Mouse (Mus musculus): ENCODE data around the gene Pla2g4f. TPM values are rescaled to one million over a fixed set of nuclear protein-coding genes. Genes with fewer than 3 reads are reported as not detected.

Gene Pla2g4f
- polyA plus RNA-seq, 1 experiment from 2014 or later = not detected

GRCm38 (mm10) chr2:120265523-120265922 is 48.4 kb downstream of the Pla2g4f start:
- no peak for ATAC-seq (ENCODE audit: insufficient number of reproducible peaks, insufficient read depth, low FRiP score, low read depth)
- Histone ChIP-seq H3K27ac (ENCODE audit: low read length) (no peak overlapping the region), H3K4me2 (replicated peaks; ENCODE audit: low read depth, low read length) (no peak overlapping the region), H3K9ac (replicated peaks; ENCODE audit: low read depth, low read length) (no peak overlapping the region), H3K36me3 (ENCODE audit: control insufficient read depth, insufficient read depth, low read length) (no peaks in the 10 kb centered on the region), H3K4me3 (ENCODE audit: low read depth, low read length) (no peak overlapping the region), H3K9me3 (ENCODE audit: control insufficient read depth, low read depth, low read length) (no peaks in the 10 kb centered on the region), H3K4me1 (ENCODE audit: control insufficient read depth, insufficient read depth, low read length) (no peaks in the 10 kb centered on the region), H3K27me3 (ENCODE audit: control insufficient read depth, insufficient read depth, low read length) (no peaks in the 10 kb centered on the region)
- WGBS = 71% methylated on average over 6 of the region's 6 CpGs

GRCm38 (mm10) chr2:120264858-120265257 is 49.1 kb downstream of the Pla2g4f start:
- no peak for ATAC-seq (ENCODE audit: insufficient number of reproducible peaks, insufficient read depth, low FRiP score, low read depth)
- Histone ChIP-seq H3K4me2 (replicated peaks; ENCODE audit: low read depth, low read length) (no peak overlapping the region), H3K27ac (ENCODE audit: low read length) (no peak overlapping the region), H3K36me3 (ENCODE audit: control insufficient read depth, insufficient read depth, low read length) (no peaks in the 10 kb centered on the region), H3K9me3 (ENCODE audit: control insufficient read depth, low read depth, low read length) (no peaks in the 10 kb centered on the region), H3K9ac (replicated peaks; ENCODE audit: low read depth, low read length) (no peak overlapping the region), H3K4me3 (ENCODE audit: low read depth, low read length) (no peak overlapping the region), H3K4me1 (ENCODE audit: control insufficient read depth, insufficient read depth, low read length) (no peaks in the 10 kb centered on the region), H3K27me3 (ENCODE audit: control insufficient read depth, insufficient read depth, low read length) (no peaks in the 10 kb centered on the region)
- WGBS = 68% methylated on average over 10 of the region's 10 CpGs

- Histone ChIP-seq H3K4me1 (ENCODE audit: control insufficient read depth, insufficient read depth, low read length) (no peaks in the 10 kb centered on the region), H3K27ac (ENCODE audit: low read length) (no peak overlapping the region), H3K9ac (replicated peaks; ENCODE audit: low read depth, low read length) (no peak overlapping the region), H3K27me3 (ENCODE audit: control insufficient read depth, insufficient read depth, low read length) (no peaks in the 10 kb centered on the region), H3K36me3 (ENCODE audit: control insufficient read depth, insufficient read depth, low read length) (no peaks in the 10 kb centered on the region), H3K4me2 (replicated peaks; ENCODE audit: low read depth, low read length) (no peak overlapping the region), H3K4me3 (ENCODE audit: low read depth, low read length) (no peak overlapping the region), H3K9me3 (ENCODE audit: control insufficient read depth, low read depth, low read length) (no peaks in the 10 kb centered on the region)
- 60% methylated on average over 1 of the region's 1 CpGs for WGBS
- ATAC-seq (ENCODE audit: insufficient number of reproducible peaks, insufficient read depth, low FRiP score, low read depth) = no peak
These were observed 51.1 kb downstream of the Pla2g4f start for GRCm38 (mm10) chr2:120262876-120263275.

GRCm38 (mm10) chr2:120261346-120261745 is 52.6 kb downstream of the Pla2g4f start:
- H3K9me3 ChIP-seq (ENCODE audit: control insufficient read depth, low read depth, low read length) = no peaks in the 10 kb centered on the region
- WGBS = 64% methylated on average over 3 of the region's 3 CpGs
- no peak overlapping the region for H3K4me3 ChIP-seq (ENCODE audit: low read depth, low read length)
- no peak overlapping the region for H3K9ac ChIP-seq (replicated peaks; ENCODE audit: low read depth, low read length)
- ATAC-seq (ENCODE audit: insufficient number of reproducible peaks, insufficient read depth, low FRiP score, low read depth) = no peak
- H3K4me1 ChIP-seq (ENCODE audit: control insufficient read depth, insufficient read depth, low read length) = no peaks in the 10 kb centered on the region
- no peak overlapping the region for H3K27ac ChIP-seq (ENCODE audit: low read length)
- no peaks in the 10 kb centered on the region for H3K27me3 ChIP-seq (ENCODE audit: control insufficient read depth, insufficient read depth, low read length)
- no peaks in the 10 kb centered on the region for H3K36me3 ChIP-seq (ENCODE audit: control insufficient read depth, insufficient read depth, low read length)
- no peak overlapping the region for H3K4me2 ChIP-seq (replicated peaks; ENCODE audit: low read depth, low read length)

- no peak overlapping the region for H3K4me2 ChIP-seq (replicated peaks; ENCODE audit: low read depth, low read length)
- no peaks in the 10 kb centered on the region for H3K36me3 ChIP-seq (ENCODE audit: control insufficient read depth, insufficient read depth, low read length)
- H3K27me3 ChIP-seq (ENCODE audit: control insufficient read depth, insufficient read depth, low read length) = no peaks in the 10 kb centered on the region
- no peak overlapping the region for H3K27ac ChIP-seq (ENCODE audit: low read length)
- H3K9ac ChIP-seq (replicated peaks; ENCODE audit: low read depth, low read length) = no peak overlapping the region
- H3K9me3 ChIP-seq (ENCODE audit: control insufficient read depth, low read depth, low read length) = no peaks in the 10 kb centered on the region
- ATAC-seq (ENCODE audit: insufficient number of reproducible peaks, insufficient read depth, low FRiP score, low read depth) = no peak
- H3K4me1 ChIP-seq (ENCODE audit: control insufficient read depth, insufficient read depth, low read length) = no peaks in the 10 kb centered on the region
- H3K4me3 ChIP-seq (ENCODE audit: low read depth, low read length) = no peak overlapping the region
These were observed 57.7 kb downstream of the Pla2g4f start for GRCm38 (mm10) chr2:120256259-120256658.

DNA sequence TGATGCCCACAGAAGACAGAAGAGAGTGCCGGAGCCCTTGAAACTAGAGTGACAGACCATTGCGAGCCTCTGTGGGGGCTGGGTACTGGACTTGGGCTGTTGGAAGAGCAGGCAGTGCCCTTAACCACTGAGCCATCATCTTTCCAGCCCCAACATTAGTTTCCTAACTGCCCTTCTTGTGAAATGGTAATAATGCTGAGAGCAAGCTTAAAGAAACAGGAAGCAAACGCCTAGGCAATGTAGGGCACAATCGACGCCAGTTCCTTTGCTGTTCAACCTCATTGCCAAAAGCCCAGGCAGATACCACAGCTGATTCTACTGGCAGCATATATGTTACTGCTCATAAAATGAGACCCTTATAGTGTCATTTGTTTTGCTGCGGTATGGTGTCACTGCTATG is 61.3 kb downstream of the Pla2g4f start:
- no peak overlapping the region for H3K27ac ChIP-seq (ENCODE audit: low read length)
- no peaks in the 10 kb centered on the region for H3K27me3 ChIP-seq (ENCODE audit: control insufficient read depth, insufficient read depth, low read length)
- no peak overlapping the region for H3K9ac ChIP-seq (replicated peaks; ENCODE audit: low read depth, low read length)
- ATAC-seq (ENCODE audit: insufficient number of reproducible peaks, insufficient read depth, low FRiP score, low read depth) = no peak
- H3K36me3 ChIP-seq (ENCODE audit: control insufficient read depth, insufficient read depth, low read length) = no peaks in the 10 kb centered on the region
- no peak overlapping the region for H3K4me3 ChIP-seq (ENCODE audit: low read depth, low read length)
- no peaks in the 10 kb centered on the region for H3K9me3 ChIP-seq (ENCODE audit: control insufficient read depth, low read depth, low read length)
- H3K4me1 ChIP-seq (ENCODE audit: control insufficient read depth, insufficient read depth, low read length) = no peaks in the 10 kb centered on the region
- no peak overlapping the region for H3K4me2 ChIP-seq (replicated peaks; ENCODE audit: low read depth, low read length)
- 86% methylated on average over 6 of the region's 6 CpGs for WGBS

Other genes starting within 250 kb of the Pla2g4f start
- gene Ehd4, start 159.6 kb downstream of the Pla2g4f start, polyA plus RNA-seq (2014; fragmentation: Nextera tagmentation; extraction: Ambion mirVana) = 32.8 and 34.0 TPM in 2 replicates
- gene Pla2g4e, start 68.8 kb downstream of the Pla2g4f start, polyA plus RNA-seq (2014; fragmentation: Nextera tagmentation; extraction: Ambion mirVana) = 0.27 and 0.43 TPM in 2 replicates
- gene Pla2g4d, start 25.0 kb downstream of the Pla2g4f start, polyA plus RNA-seq (2014; fragmentation: Nextera tagmentation; extraction: Ambion mirVana) = 0.07 TPM in 1 of 2 replicates, not detected in the other
- gene Vps39, start 39.0 kb upstream of the Pla2g4f start, polyA plus RNA-seq (2014; fragmentation: Nextera tagmentation; extraction: Ambion mirVana) = 22.5 and 23.2 TPM in 2 replicates
- 7.6 and 10.5 TPM in 2 replicates for gene Ganc, start 89.7 kb upstream of the Pla2g4f start, polyA plus RNA-seq (2014; fragmentation: Nextera tagmentation; extraction: Ambion mirVana)
- gene Tmem87a, start 89.9 kb upstream of the Pla2g4f start, polyA plus RNA-seq (2014; fragmentation: Nextera tagmentation; extraction: Ambion mirVana) = 23.2 and 28.7 TPM in 2 replicates
- gene Capn3, start 141.9 kb upstream of the Pla2g4f start, polyA plus RNA-seq (2014; fragmentation: Nextera tagmentation; extraction: Ambion mirVana) = 0.42 and 1.1 TPM in 2 replicates
- 66.6 and 70.8 TPM in 2 replicates for gene Zfp106, start 249.7 kb upstream of the Pla2g4f start, polyA plus RNA-seq (2014; fragmentation: Nextera tagmentation; extraction: Ambion mirVana)